Mouse (Mus musculus) C2C12 (cell line): ENCODE data around the gene Tcf15.

Source experiments
- CTCF ChIP-seq: IDR thresholded peaks from one replicate; pipeline ENCODE4 v1.5.1; 2011; ENCODE audit not compliant: control insufficient read depth, insufficient read depth, insufficient read length
- MYOD1 ChIP-seq: IDR thresholded peaks from one replicate; pipeline ENCODE4 v1.6.1; 2011; ENCODE audit warnings: low read depth; ENCODE audit not compliant: control insufficient read depth, insufficient read length
- MYOG ChIP-seq: IDR thresholded peaks from one replicate; pipeline ENCODE4 v1.6.1; 2011; ENCODE audit not compliant: control insufficient read depth, insufficient read length; ENCODE audit errors: extremely low read depth
- USF1 ChIP-seq: IDR thresholded peaks from one replicate; pipeline ENCODE4 v1.6.1; 2011; ENCODE audit warnings: low read depth, mild to moderate bottlenecking, control low read depth, moderate library complexity

DNA sequence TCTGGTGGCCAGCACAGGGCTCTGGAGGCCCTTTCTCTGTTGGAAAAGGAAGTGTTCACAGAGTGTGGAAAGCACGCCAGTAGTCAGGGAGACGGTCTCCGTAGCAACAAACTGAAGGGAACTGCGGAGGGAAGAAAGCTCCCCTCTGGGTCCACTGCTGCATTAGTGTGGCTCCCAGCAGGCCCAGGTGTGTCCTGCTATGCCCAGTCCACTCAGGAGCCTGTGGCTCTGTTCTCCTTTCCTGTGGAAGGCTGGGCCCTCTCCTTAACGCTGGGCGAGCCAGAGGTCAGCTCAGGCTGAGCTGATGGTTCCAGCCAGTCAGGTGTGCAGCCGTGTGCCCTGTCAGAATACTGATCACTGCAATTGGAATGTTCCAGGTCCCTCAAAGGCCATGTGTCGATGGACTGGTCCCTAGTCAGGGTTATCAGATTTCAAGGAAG lies 24.5 kb downstream of the Tcf15 start:
- TF ChIP-seq CTCF = no peak
- no peak for TF ChIP-seq MYOG
- no peak for TF ChIP-seq MYOD1
- TF ChIP-seq USF1 = no peak
